Mouse (Mus musculus): ENCODE measurements around the gene Ltbr. TPM values are rescaled to one million over a fixed set of nuclear protein-coding genes. Genes with fewer than 3 reads are reported as not detected.

The Ltbr gene
- polyA plus RNA-seq (2012; ENCODE audit: insufficient read depth, insufficient read length, low replicate concordance, missing spikeins) = not detected in 2 replicates

- TF ChIP-seq CTCF (IDR thresholded peaks at IDR 0.05; ENCODE audit: insufficient read depth, low read depth, low read length) (no peak), POLR2A (IDR thresholded peaks at IDR 0.05; ENCODE audit: insufficient read depth, low read depth, low read length) (no peak)
- no peak within 1 kb of the TSS for H3K27ac ChIP-seq (ENCODE audit: insufficient read depth, low read depth, low read length)
- peak within 1 kb of the TSS; percentile 36 for H3K4me3 ChIP-seq (ENCODE audit: insufficient read depth, low read depth, low read length)
- peaks cover 13% of the 10 kb centered on the region for H3K4me1 ChIP-seq (ENCODE audit: control insufficient read depth, insufficient read depth, low read length)
- WGBS = 13% methylated on average over 46 of the region's 46 CpGs
These were observed at the start of gene Ltbr for GRCm38 (mm10) chr6:125313546-125314230. Ltbr (minus strand) TSS chr6:125313885.

- no peak overlapping the region for H3K4me3 ChIP-seq (ENCODE audit: insufficient read depth, low read depth, low read length)
- TF ChIP-seq CTCF (IDR thresholded peaks at IDR 0.05; ENCODE audit: insufficient read depth, low read depth, low read length) (no peak), POLR2A (IDR thresholded peaks at IDR 0.05; ENCODE audit: insufficient read depth, low read depth, low read length) (no peak)
- 31% methylated on average over 15 of the region's 15 CpGs for WGBS
- no peak overlapping the region for H3K27ac ChIP-seq (ENCODE audit: insufficient read depth, low read depth, low read length)
- peaks cover 24% of the 10 kb centered on the region for H3K4me1 ChIP-seq (ENCODE audit: control insufficient read depth, insufficient read depth, low read length)
These were observed 49.3 kb upstream of the Ltbr start for GRCm38 (mm10) chr6:125363021-125363420.

- 25% methylated on average over 38 of the region's 38 CpGs for WGBS
- no peak overlapping the region for H3K4me3 ChIP-seq (ENCODE audit: insufficient read depth, low read depth, low read length)
- TF ChIP-seq POLR2A (IDR thresholded peaks at IDR 0.05; ENCODE audit: insufficient read depth, low read depth, low read length) = no peak
- no peak; the same call in 1 of the 2 replicates for TF ChIP-seq CTCF (IDR thresholded peaks at IDR 0.05; ENCODE audit: insufficient read depth, low read depth, low read length)
- peaks cover 24% of the 10 kb centered on the region for H3K4me1 ChIP-seq (ENCODE audit: control insufficient read depth, insufficient read depth, low read length)
- H3K27ac ChIP-seq (ENCODE audit: insufficient read depth, low read depth, low read length) = no peak overlapping the region
These were observed 48.0 kb upstream of the Ltbr start for GRCm38 (mm10) chr6:125361467-125362291.

- 83% methylated on average over 9 of the region's 9 CpGs for WGBS
- TF ChIP-seq POLR2A (IDR thresholded peaks at IDR 0.05; ENCODE audit: insufficient read depth, low read depth, low read length) (no peak), CTCF (IDR thresholded peaks at IDR 0.05; ENCODE audit: insufficient read depth, low read depth, low read length) (no peak)
- no peak overlapping the region for H3K4me3 ChIP-seq (ENCODE audit: insufficient read depth, low read depth, low read length)
- peaks cover 25% of the 10 kb centered on the region for H3K4me1 ChIP-seq (ENCODE audit: control insufficient read depth, insufficient read depth, low read length)
- no peak overlapping the region for H3K27ac ChIP-seq (ENCODE audit: insufficient read depth, low read depth, low read length)
These were observed 47.2 kb upstream of the Ltbr start for GRCm38 (mm10) chr6:125360846-125361245.

GRCm38 (mm10) chr6:125359999-125360398, 46.3 kb upstream of the Ltbr start:
- peaks cover 32% of the 10 kb centered on the region for H3K4me1 ChIP-seq (ENCODE audit: control insufficient read depth, insufficient read depth, low read length)
- H3K4me3 ChIP-seq (ENCODE audit: insufficient read depth, low read depth, low read length) = no peak overlapping the region
- H3K27ac ChIP-seq (ENCODE audit: insufficient read depth, low read depth, low read length) = no peak overlapping the region
- 73% methylated on average over 9 of the region's 9 CpGs for WGBS
- TF ChIP-seq CTCF (IDR thresholded peaks at IDR 0.05; ENCODE audit: insufficient read depth, low read depth, low read length) (no peak), POLR2A (IDR thresholded peaks at IDR 0.05; ENCODE audit: insufficient read depth, low read depth, low read length) (no peak)

GRCm38 (mm10) chr6:125357334-125357733, 43.6 kb upstream of the Ltbr start:
- Histone ChIP-seq H3K4me3 (ENCODE audit: insufficient read depth, low read depth, low read length) (no peak overlapping the region), H3K27ac (ENCODE audit: insufficient read depth, low read depth, low read length) (no peak overlapping the region), H3K4me1 (ENCODE audit: control insufficient read depth, insufficient read depth, low read length) (peaks cover 38% of the 10 kb centered on the region)
- TF ChIP-seq POLR2A (IDR thresholded peaks at IDR 0.05; ENCODE audit: insufficient read depth, low read depth, low read length) = no peak
- no peak for TF ChIP-seq CTCF (IDR thresholded peaks at IDR 0.05; ENCODE audit: insufficient read depth, low read depth, low read length)
- WGBS = 93% methylated on average over 15 of the region's 15 CpGs

- Histone ChIP-seq H3K4me1 (ENCODE audit: control insufficient read depth, insufficient read depth, low read length) (peaks cover 36% of the 10 kb centered on the region), H3K4me3 (ENCODE audit: insufficient read depth, low read depth, low read length) (no peak overlapping the region), H3K27ac (ENCODE audit: insufficient read depth, low read depth, low read length) (no peak overlapping the region)
- 67% methylated on average over 8 of the region's 8 CpGs for WGBS
- no peak for TF ChIP-seq POLR2A (IDR thresholded peaks at IDR 0.05; ENCODE audit: insufficient read depth, low read depth, low read length)
These were observed 42.6 kb upstream of the Ltbr start for GRCm38 (mm10) chr6:125356264-125356663.

- no peak overlapping the region for H3K4me3 ChIP-seq (ENCODE audit: insufficient read depth, low read depth, low read length)
- TF ChIP-seq POLR2A (IDR thresholded peaks at IDR 0.05; ENCODE audit: insufficient read depth, low read depth, low read length) = no peak
- no peak for TF ChIP-seq CTCF (IDR thresholded peaks at IDR 0.05; ENCODE audit: insufficient read depth, low read depth, low read length)
- no peak overlapping the region for H3K27ac ChIP-seq (ENCODE audit: insufficient read depth, low read depth, low read length)
- WGBS = 21% methylated on average over 10 of the region's 10 CpGs
- H3K4me1 ChIP-seq (ENCODE audit: control insufficient read depth, insufficient read depth, low read length) = peaks cover 37% of the 10 kb centered on the region
These were observed 41.6 kb upstream of the Ltbr start for GRCm38 (mm10) chr6:125355197-125355741.
